Mouse (Mus musculus) heart, adult 2 months (tissue): ENCODE data around the gene Ptms. TPM values are rescaled to one million over a fixed set of nuclear protein-coding genes. Genes with fewer than 3 reads are reported as not detected.

Source experiments
- DNase-seq, 2 experiments: peaks; one replicate each; pipeline ENCODE4 v3.0.0; 2021
- H3K27ac ChIP-seq: fragments of 200-600 bp; 2 replicates; pipeline ENCODE4 v1.8.1; 2022
- H3K27me3 ChIP-seq: fragments of 200-500 bp; 2 replicates; pipeline ENCODE4 v1.6.1; 2012; ENCODE audit warnings: mild to moderate bottlenecking, low read length, inconsistent platforms, mixed read lengths; ENCODE audit not compliant: control insufficient read depth, insufficient read depth
- H3K36me3 ChIP-seq: fragments of 200-500 bp; 2 replicates; pipeline ENCODE4 v1.6.1; 2012; ENCODE audit warnings: low read length, inconsistent platforms; ENCODE audit not compliant: control insufficient read depth, insufficient read depth
- H3K4me1 ChIP-seq: fragments of 200-500 bp; 2 replicates; pipeline ENCODE4 v1.6.1; 2011; ENCODE audit warnings: low read length; ENCODE audit not compliant: control insufficient read depth, insufficient read depth
- H3K4me3 ChIP-seq: fragments of 200-600 bp; 2 replicates; pipeline ENCODE4 v1.8.1; 2022
- H3K79me2 ChIP-seq: fragments of 200-500 bp; replicated peaks from 2 replicates; pipeline ENCODE4 v1.6.1; 2012; ENCODE audit warnings: mild to moderate bottlenecking, inconsistent platforms, low read length, moderate library complexity, mixed read lengths; ENCODE audit not compliant: control insufficient read depth, insufficient read depth
- H3K9ac ChIP-seq: fragments of 200-500 bp; 2 replicates; pipeline ENCODE4 v1.6.1; 2012; ENCODE audit warnings: low read depth, mild to moderate bottlenecking, control low read depth, inconsistent platforms, low read length, mixed read lengths
- CTCF ChIP-seq: fragments of 200-600 bp; IDR thresholded peaks from 2 replicates; pipeline ENCODE4 v1.8.1; 2022; ENCODE audit warnings: antibody characterized with exemption, mild to moderate bottlenecking, moderate library complexity
- EP300 ChIP-seq: fragments of 200-500 bp; IDR thresholded peaks from 2 replicates; pipeline ENCODE4 v1.6.1; 2011; ENCODE audit warnings: low read depth, low read length, control low read depth; ENCODE audit not compliant: insufficient read depth
- POLR2A ChIP-seq: fragments of 200-500 bp; IDR thresholded peaks from 2 replicates; pipeline ENCODE4 v1.6.1; 2011; ENCODE audit warnings: mild to moderate bottlenecking, low read depth, low read length, control low read depth; ENCODE audit not compliant: insufficient read depth
- WGBS: fragments of 180-500 bp; shearing (Covaris S2); methylation state at CpG from one replicate; pipeline ENCODE4 v1.1.7; 2018; 5-methylcytosine and 5-hydroxymethylcytosine counted together
- intact Hi-C: fragments of 180-260 bp; cut with DNase I; formaldehyde crosslinking; loops from one replicate; pipeline ENCODE4 v1.15.1; 2025
- polyA plus RNA-seq: library from polyadenylated mRNA; depleted of rRNA; stranded (reverse); fragments of >200 nt; gene quantifications from 2 replicates; pipeline ENCODE4 v1.2.3, GENCODE M21; 2012
- total RNA-seq, 2 experiments: library from RNA; stranded (reverse); gene quantifications; 2 replicates each; pipeline ENCODE4 v1.2.3; 2021

Ptms gene
- total and polyA plus RNA-seq, 3 experiments = 154 to 614 (median 163) TPM

GRCm38 (mm10) chr6:124913721-124914285, 6.1 kb downstream of the Ptms start:
- TF ChIP-seq CTCF = no peak
- Histone ChIP-seq H3K27me3 (no peaks in the 10 kb centered on the region), H3K27ac (no peak overlapping the region), H3K9ac (no peak overlapping the region), H3K79me2 (0 out of 2 replicates have a peak, but pooled peaks cover 2% of the 10 kb centered on the region), H3K36me3 (no peaks in the 10 kb centered on the region), H3K4me1 (peaks cover 9% of the 10 kb centered on the region), H3K4me3 (no peak overlapping the region)
- intact Hi-C loops = no loop called here
- no peak for DNase-seq
- 73% methylated on average over 14 of the region's 14 CpGs for WGBS

- WGBS = 44% methylated on average over 6 of the region's 6 CpGs
- H3K4me1 ChIP-seq = peaks cover 9% of the 10 kb centered on the region
These were observed 6.7 kb downstream of the Ptms start for GRCm38 (mm10) chr6:124913214-124913613.

GRCm38 (mm10) chr6:124911533-124912218, 8.2 kb downstream of the Ptms start, which contains the start of gene Lag3:
Lag3 (minus strand) TSS chr6:124911705.
- DNase-seq = no peak
- Histone ChIP-seq H3K27me3 (no peaks in the 10 kb centered on the region), H3K36me3 (no peaks in the 10 kb centered on the region), H3K27ac (no peak within 1 kb of the TSS), H3K9ac (no peak within 1 kb of the TSS), H3K79me2 (no peaks in the 10 kb centered on the region), H3K4me1 (peaks cover 9% of the 10 kb centered on the region), H3K4me3 (no peak within 1 kb of the TSS)
- intact Hi-C loops = no loop called here
- no peak for TF ChIP-seq POLR2A
- no peak for TF ChIP-seq EP300
- TF ChIP-seq CTCF = no peak
- 31% methylated on average over 13 of the region's 13 CpGs for WGBS

More at GRCm38 (mm10) chr6:124913214-124913613, 6.7 kb downstream of the Ptms start:
- DNase-seq = no peak
- no peak overlapping the region for H3K4me3 ChIP-seq
- no peaks in the 10 kb centered on the region for H3K27me3 ChIP-seq
- no peak overlapping the region for H3K27ac ChIP-seq
- no peak for TF ChIP-seq EP300
- H3K36me3 ChIP-seq = no peaks in the 10 kb centered on the region
- intact Hi-C loops = no loop called here
- no peak overlapping the region for H3K9ac ChIP-seq
- 0 out of 2 replicates have a peak, but pooled peaks cover 2% of the 10 kb centered on the region for H3K79me2 ChIP-seq

GRCm38 (mm10) chr6:124910032-124910431, 9.9 kb downstream of the Ptms start:
- no peaks in the 10 kb centered on the region for H3K79me2 ChIP-seq
- H3K9ac ChIP-seq = peak overlapping the region; percentile 24
- no peaks in the 10 kb centered on the region for H3K36me3 ChIP-seq
- no peaks in the 10 kb centered on the region for H3K27me3 ChIP-seq
- H3K27ac ChIP-seq = no peak overlapping the region
- WGBS = 42% methylated on average over 32 of the region's 32 CpGs
- no peak overlapping the region for H3K4me3 ChIP-seq
- H3K4me1 ChIP-seq = no peaks in the 10 kb centered on the region; the same call in 1 of the 2 replicates
- no peak for TF ChIP-seq EP300
- TF ChIP-seq CTCF = no peak
- TF ChIP-seq POLR2A = no peak
- no peak for DNase-seq
- intact Hi-C loops = no loop called here

GRCm38 (mm10) chr6:124907767-124908166, 12.1 kb downstream of the Ptms start:
- no peak overlapping the region for H3K27ac ChIP-seq
- WGBS = 42% methylated on average over 1 of the region's 1 CpGs

More at GRCm38 (mm10) chr6:124907767-124908166, 12.1 kb downstream of the Ptms start:
- Histone ChIP-seq H3K4me1 (peaks cover 3% of the 10 kb centered on the region; the same call in 1 of the 2 replicates), H3K27me3 (no peaks in the 10 kb centered on the region), H3K36me3 (no peaks in the 10 kb centered on the region), H3K9ac (no peak overlapping the region), H3K79me2 (no peaks in the 10 kb centered on the region), H3K4me3 (no peak overlapping the region)
- TF ChIP-seq EP300 = no peak
- TF ChIP-seq CTCF = no peak
- no peak for TF ChIP-seq POLR2A
- no peak for DNase-seq
- intact Hi-C loops = no loop called here
